Mouse (Mus musculus) cerebellum, adult 9-10 months (tissue): ENCODE data around the gene Mrps36.
"Not testable (repeated sequence)": the region's sequence is repeated elsewhere in the genome, so short reads cannot be mapped to it uniquely, and the experiment has no call there.

Source experiments
- DNase-seq: peaks from one replicate; pipeline ENCODE4 v3.0.0; 2022

Gene Mrps36

GRCm38 (mm10) chr13:100731462-100732046 lies 12.9 kb downstream of the Mrps36 start:
- DNase-seq = not testable (repeated sequence)

GRCm38 (mm10) chr13:100730861-100731176 lies 13.6 kb downstream of the Mrps36 start, which contains the start of gene Cdk7:
Cdk7 (minus strand) TSS chr13:100730939.
- peak; percentile 88 for DNase-seq

- DNase-seq = no peak
Measured at GRCm38 (mm10) chr13:100730153-100730860, 14.2 kb downstream of the Mrps36 start.

- not testable (repeated sequence) for DNase-seq
Measured at GRCm38 (mm10) chr13:100728530-100728929, 15.9 kb downstream of the Mrps36 start.

GRCm38 (mm10) chr13:100728086-100728485 lies 16.4 kb downstream of the Mrps36 start:
- no peak for DNase-seq

GRCm38 (mm10) chr13:100725194-100725593 lies 19.3 kb downstream of the Mrps36 start:
- no peak for DNase-seq

- DNase-seq = no peak
Measured at GRCm38 (mm10) chr13:100724051-100724754, 20.3 kb downstream of the Mrps36 start.

- DNase-seq = no peak
Measured at GRCm38 (mm10) chr13:100721656-100722055, 22.8 kb downstream of the Mrps36 start.

- DNase-seq = no peak
Measured at GRCm38 (mm10) chr13:100715467-100715866, 29.0 kb downstream of the Mrps36 start.

GRCm38 (mm10) chr13:100706206-100706605 lies 38.3 kb downstream of the Mrps36 start:
- DNase-seq = no peak

- no peak for DNase-seq
Measured at GRCm38 (mm10) chr13:100703468-100703867, 41.0 kb downstream of the Mrps36 start.

GRCm38 (mm10) chr13:100698866-100699265 lies 45.6 kb downstream of the Mrps36 start:
- no peak for DNase-seq

GRCm38 (mm10) chr13:100697541-100697940 lies 46.9 kb downstream of the Mrps36 start:
- DNase-seq = no peak

- no peak for DNase-seq
Measured at GRCm38 (mm10) chr13:100687513-100687912, 56.9 kb downstream of the Mrps36 start.
